Mouse (Mus musculus): Measurements from ENCODE around the gene Acad9. TPM values are rescaled to one million over a fixed set of nuclear protein-coding genes. Genes with fewer than 3 reads are reported as not detected.
"Not testable (repeated sequence)": the region's sequence is repeated elsewhere in the genome, so short reads cannot be mapped to it uniquely, and the experiment has no call there.

Acad9 gene
- polyA plus RNA-seq, 1 experiment from 2014 or later = 98.1 TPM

GRCm38 (mm10) chr3:36095371-36095770, 29.6 kb downstream of the Acad9 start:
- H3K27ac ChIP-seq = no peak overlapping the region
- H3K4me3 ChIP-seq (replicated peaks) = no peak overlapping the region
- ATAC-seq (ENCODE audit: insufficient number of reproducible peaks, insufficient read depth, low FRiP score, low TSS enrichment, low read depth) = no peak
- WGBS = 87% methylated on average over 2 of the region's 2 CpGs
- no peaks in the 10 kb centered on the region for H3K4me1 ChIP-seq (replicated peaks)
- no peak overlapping the region for H3K9ac ChIP-seq (replicated peaks)
- H3K36me3 ChIP-seq = peaks cover 30% of the 10 kb centered on the region
- peaks cover 6% of the 10 kb centered on the region; the same call in 1 of the 2 replicates for H3K9me3 ChIP-seq
- no peaks in the 10 kb centered on the region for H3K27me3 ChIP-seq
- H3K4me2 ChIP-seq = no peak overlapping the region

GRCm38 (mm10) chr3:36116076-36116475, 50.3 kb downstream of the Acad9 start:
- Histone ChIP-seq H3K4me3 (replicated peaks) (no peak overlapping the region), H3K9ac (replicated peaks) (no peak overlapping the region), H3K36me3 (no peaks in the 10 kb centered on the region), H3K9me3 (no peaks in the 10 kb centered on the region), H3K4me1 (replicated peaks) (peaks cover 3% of the 10 kb centered on the region), H3K27ac (no peak overlapping the region), H3K4me2 (no peak overlapping the region), H3K27me3 (no peaks in the 10 kb centered on the region)
- WGBS = 80% methylated on average over 4 of the region's 4 CpGs
- ATAC-seq (ENCODE audit: insufficient number of reproducible peaks, insufficient read depth, low FRiP score, low TSS enrichment, low read depth) = no peak

GRCm38 (mm10) chr3:36119684-36120548, 54.1 kb downstream of the Acad9 start:
- ATAC-seq (ENCODE audit: insufficient number of reproducible peaks, insufficient read depth, low FRiP score, low TSS enrichment, low read depth) = no peak; the same call in 1 of the 2 replicates
- H3K27me3 ChIP-seq = no peaks in the 10 kb centered on the region
- H3K4me2 ChIP-seq = no peak overlapping the region
- no peak overlapping the region for H3K9ac ChIP-seq (replicated peaks)
- H3K36me3 ChIP-seq = no peaks in the 10 kb centered on the region
- H3K4me1 ChIP-seq (replicated peaks) = peaks cover 3% of the 10 kb centered on the region
- peaks cover 10% of the 10 kb centered on the region; the same call in 1 of the 2 replicates for H3K9me3 ChIP-seq
- H3K4me3 ChIP-seq (replicated peaks) = no peak overlapping the region
- H3K27ac ChIP-seq = peak overlapping the region; percentile 83

GRCm38 (mm10) chr3:36126176-36126575, 60.4 kb downstream of the Acad9 start:
- H3K36me3 ChIP-seq; H3K4me1 ChIP-seq (replicated peaks); H3K9ac ChIP-seq (replicated peaks); H3K9me3 ChIP-seq; H3K27me3 ChIP-seq; H3K4me2 ChIP-seq; H3K27ac ChIP-seq; ATAC-seq (ENCODE audit: insufficient number of reproducible peaks, insufficient read depth, low FRiP score, low TSS enrichment, low read depth); H3K4me3 ChIP-seq (replicated peaks): not testable (repeated sequence)
- WGBS = 94% methylated on average over 9 of the region's 9 CpGs

- ATAC-seq (ENCODE audit: insufficient number of reproducible peaks, insufficient read depth, low FRiP score, low TSS enrichment, low read depth) = no peak
- H3K9me3 ChIP-seq = no peaks in the 10 kb centered on the region
These were observed 70.4 kb downstream of the Acad9 start for GRCm38 (mm10) chr3:36136152-36136551.

GRCm38 (mm10) chr3:36137560-36137959, 71.8 kb downstream of the Acad9 start:
- Histone ChIP-seq H3K27me3 (no peaks in the 10 kb centered on the region), H3K4me2 (no peak overlapping the region), H3K27ac (no peak overlapping the region), H3K4me3 (replicated peaks) (no peak overlapping the region), H3K4me1 (replicated peaks) (no peaks in the 10 kb centered on the region), H3K9me3 (no peaks in the 10 kb centered on the region), H3K36me3 (no peaks in the 10 kb centered on the region), H3K9ac (replicated peaks) (no peak overlapping the region)
- ATAC-seq (ENCODE audit: insufficient number of reproducible peaks, insufficient read depth, low FRiP score, low TSS enrichment, low read depth) = 0 out of 2 replicates have a peak, but pooled peaks have one; percentile 15
- WGBS = 46% methylated on average over 2 of the region's 2 CpGs

More at GRCm38 (mm10) chr3:36136152-36136551, 70.4 kb downstream of the Acad9 start:
- Histone ChIP-seq H3K9ac (replicated peaks) (no peak overlapping the region), H3K36me3 (no peaks in the 10 kb centered on the region), H3K4me1 (replicated peaks) (no peaks in the 10 kb centered on the region), H3K27me3 (no peaks in the 10 kb centered on the region), H3K4me2 (no peak overlapping the region), H3K4me3 (replicated peaks) (no peak overlapping the region), H3K27ac (no peak overlapping the region)

GRCm38 (mm10) chr3:36138171-36138660, 72.4 kb downstream of the Acad9 start:
- Histone ChIP-seq H3K27me3 (no peaks in the 10 kb centered on the region), H3K27ac (no peak overlapping the region), H3K4me3 (replicated peaks) (no peak overlapping the region), H3K4me1 (replicated peaks) (no peaks in the 10 kb centered on the region), H3K4me2 (no peak overlapping the region), H3K9me3 (no peaks in the 10 kb centered on the region), H3K9ac (replicated peaks) (no peak overlapping the region), H3K36me3 (no peaks in the 10 kb centered on the region)
- WGBS = 72% methylated on average over 1 of the region's 1 CpGs
- no peak for ATAC-seq (ENCODE audit: insufficient number of reproducible peaks, insufficient read depth, low FRiP score, low TSS enrichment, low read depth)

GRCm38 (mm10) chr3:36138996-36139395, 73.2 kb downstream of the Acad9 start:
- no peak for ATAC-seq (ENCODE audit: insufficient number of reproducible peaks, insufficient read depth, low FRiP score, low TSS enrichment, low read depth)
- no peak overlapping the region for H3K27ac ChIP-seq
- no peaks in the 10 kb centered on the region for H3K9me3 ChIP-seq
- H3K36me3 ChIP-seq = no peaks in the 10 kb centered on the region
- H3K4me1 ChIP-seq (replicated peaks) = no peaks in the 10 kb centered on the region
- H3K27me3 ChIP-seq = no peaks in the 10 kb centered on the region
- H3K4me3 ChIP-seq (replicated peaks) = no peak overlapping the region
- H3K9ac ChIP-seq (replicated peaks) = no peak overlapping the region
- no peak overlapping the region for H3K4me2 ChIP-seq

Other genes with a start within 250 kb of the Acad9 start
- 99.3 and 112 TPM in 2 replicates for gene Dcun1d1, start 128.5 kb upstream of the Acad9 start, polyA plus RNA-seq (2016; fragmentation: Nextera tagmentation; extraction: Ambion mirVana)
- 44.6 and 46.3 TPM in 2 replicates for gene Mccc1, start 65.3 kb upstream of the Acad9 start, polyA plus RNA-seq (2016; fragmentation: Nextera tagmentation; extraction: Ambion mirVana)
- 0.04 TPM in 1 of 2 replicates, not detected in the other for gene Ccdc144b, start 12.4 kb upstream of the Acad9 start, polyA plus RNA-seq (2016; fragmentation: Nextera tagmentation; extraction: Ambion mirVana)
- 9.7 and 10.2 TPM in 2 replicates for gene D3Ertd254e, start 85.0 kb downstream of the Acad9 start, polyA plus RNA-seq (2016; fragmentation: Nextera tagmentation; extraction: Ambion mirVana)
- gene Qrfpr, start 156.3 kb downstream of the Acad9 start, polyA plus RNA-seq (2016; fragmentation: Nextera tagmentation; extraction: Ambion mirVana) = 0.39 TPM in 1 of 2 replicates, not detected in the other

All from limb, embryonic 12.5 days (tissue).